Mouse (Mus musculus) testis, adult 2 months (tissue): ENCODE data around the gene Cpm.

Source experiments
- CTCF ChIP-seq: fragments of 200-500 bp; IDR thresholded peaks from 2 replicates; pipeline ENCODE4 v1.5.1; 2012; ENCODE audit warnings: low read depth, mild to moderate bottlenecking, inconsistent platforms, low read length, moderate library complexity; ENCODE audit not compliant: control insufficient read depth, insufficient read depth, insufficient replicate concordance
- POLR2A ChIP-seq: fragments of 200-500 bp; IDR thresholded peaks from 2 replicates; pipeline ENCODE4 v1.6.1; 2012; ENCODE audit warnings: low read depth, mild to moderate bottlenecking, inconsistent platforms, low read length, moderate library complexity; ENCODE audit not compliant: control insufficient read depth

GRCm38 (mm10) chr10:117732184-117732583, 102.9 kb downstream of the Cpm start:
- TF ChIP-seq CTCF (no peak), POLR2A (no peak)
